Mouse (Mus musculus) urinary bladder, postnatal 25 days (tissue): ENCODE measurements around the gene Ubb.
"Not testable (repeated sequence)": the region's sequence is repeated elsewhere in the genome, so short reads cannot be mapped to it uniquely, and the experiment has no call there.

Source experiments
- DNase-seq: peaks from one replicate; pipeline ENCODE4 v3.0.0; 2022; ENCODE audit warnings: low spot score

Ubb gene

GRCm38 (mm10) chr11:62550727-62551225, at the start of gene Ubb:
Gene Ubb (plus strand): TSS chr11:62551171.
- DNase-seq = peak; percentile 99

GRCm38 (mm10) chr11:62507683-62508082, 43.3 kb upstream of the Ubb start:
- DNase-seq = no peak

- DNase-seq = not testable (repeated sequence)
Measured at GRCm38 (mm10) chr11:62508365-62508764, 42.6 kb upstream of the Ubb start.

- not testable (repeated sequence) for DNase-seq
Measured at GRCm38 (mm10) chr11:62508816-62509215, 42.2 kb upstream of the Ubb start.

GRCm38 (mm10) chr11:62509571-62509970, 41.4 kb upstream of the Ubb start:
- no peak for DNase-seq

GRCm38 (mm10) chr11:62510956-62511355, 40.0 kb upstream of the Ubb start:
- no peak for DNase-seq

- DNase-seq = no peak
Measured at GRCm38 (mm10) chr11:62511444-62512202, 39.3 kb upstream of the Ubb start.

GRCm38 (mm10) chr11:62512529-62513080, 38.4 kb upstream of the Ubb start:
- no peak for DNase-seq

- DNase-seq = no peak
Measured at GRCm38 (mm10) chr11:62513311-62513710, 37.7 kb upstream of the Ubb start.

GRCm38 (mm10) chr11:62518991-62519390, 32.0 kb upstream of the Ubb start:
- DNase-seq = no peak

- DNase-seq = no peak
Measured at GRCm38 (mm10) chr11:62522283-62522682, 28.7 kb upstream of the Ubb start.

GRCm38 (mm10) chr11:62537089-62537488, 13.9 kb upstream of the Ubb start:
- no peak for DNase-seq

GRCm38 (mm10) chr11:62537590-62537989, 13.4 kb upstream of the Ubb start:
- DNase-seq = no peak

GRCm38 (mm10) chr11:62538321-62539088, 12.5 kb upstream of the Ubb start:
- DNase-seq = peak; percentile 49

- peak; percentile 74 for DNase-seq
Measured at GRCm38 (mm10) chr11:62539089-62539890, 11.7 kb upstream of the Ubb start, which contains the start of gene Cenpv. Gene Cenpv (minus strand): TSS chr11:62539261.

GRCm38 (mm10) chr11:62540167-62540566, 10.8 kb upstream of the Ubb start:
- no peak for DNase-seq

GRCm38 (mm10) chr11:62540969-62541368, 10.0 kb upstream of the Ubb start:
- no peak for DNase-seq

GRCm38 (mm10) chr11:62541581-62541980, 9.4 kb upstream of the Ubb start:
- no peak for DNase-seq

- DNase-seq = no peak
Measured at GRCm38 (mm10) chr11:62543991-62544390, 7.0 kb upstream of the Ubb start.

GRCm38 (mm10) chr11:62549782-62550181, 1.2 kb upstream of the Ubb start:
- DNase-seq = peak; percentile 56

- DNase-seq = peak; percentile 38
Measured at GRCm38 (mm10) chr11:62550227-62550685, 715 bp upstream of the Ubb start.
